Mouse (Mus musculus) gastrocnemius, adult 2 months (tissue): ENCODE results near the gene 4930432K21Rik. TPM values are rescaled to one million over a fixed set of nuclear protein-coding genes. Genes with fewer than 3 reads are reported as not detected.
A peak's percentile ranks its signal among the peaks of the same experiment; 100 is the strongest.

Experiments
- DNase-seq: peaks from one replicate; pipeline ENCODE4 v3.0.0; 2022
- H3K27ac ChIP-seq: fragments of 200-600 bp; 2 replicates; pipeline ENCODE4 v1.8.1; 2022; ENCODE audit warnings: mild to moderate bottlenecking
- H3K4me3 ChIP-seq: fragments of 200-600 bp; 2 replicates; pipeline ENCODE4 v1.8.1; 2022; ENCODE audit warnings: mild to moderate bottlenecking, moderate library complexity
- CTCF ChIP-seq: fragments of 200-600 bp; IDR thresholded peaks from 2 replicates; pipeline ENCODE4 v1.8.1; 2022; ENCODE audit warnings: antibody characterized with exemption, mild to moderate bottlenecking, moderate library complexity
- intact Hi-C: fragments of 180-260 bp; cut with DNase I; formaldehyde crosslinking; loops from one replicate; pipeline ENCODE4 v1.15.1; 2025
- long read RNA-seq, 2 experiments: library from polyadenylated mRNA; stranded (forward); transcript quantifications; one replicate each; pipeline ENCODE4 v2.0.0; 2021
- total RNA-seq, 2 experiments: library from RNA; stranded (reverse); gene quantifications; 2 replicates each; pipeline ENCODE4 v1.2.3; 2021

Gene 4930432K21Rik
- total RNA-seq = under 1 TPM; 0.28 to 0.50 TPM
- long read RNA-seq, experiment 1 = 0 reads
- long read RNA-seq, experiment 2 = 0 reads

DNA sequence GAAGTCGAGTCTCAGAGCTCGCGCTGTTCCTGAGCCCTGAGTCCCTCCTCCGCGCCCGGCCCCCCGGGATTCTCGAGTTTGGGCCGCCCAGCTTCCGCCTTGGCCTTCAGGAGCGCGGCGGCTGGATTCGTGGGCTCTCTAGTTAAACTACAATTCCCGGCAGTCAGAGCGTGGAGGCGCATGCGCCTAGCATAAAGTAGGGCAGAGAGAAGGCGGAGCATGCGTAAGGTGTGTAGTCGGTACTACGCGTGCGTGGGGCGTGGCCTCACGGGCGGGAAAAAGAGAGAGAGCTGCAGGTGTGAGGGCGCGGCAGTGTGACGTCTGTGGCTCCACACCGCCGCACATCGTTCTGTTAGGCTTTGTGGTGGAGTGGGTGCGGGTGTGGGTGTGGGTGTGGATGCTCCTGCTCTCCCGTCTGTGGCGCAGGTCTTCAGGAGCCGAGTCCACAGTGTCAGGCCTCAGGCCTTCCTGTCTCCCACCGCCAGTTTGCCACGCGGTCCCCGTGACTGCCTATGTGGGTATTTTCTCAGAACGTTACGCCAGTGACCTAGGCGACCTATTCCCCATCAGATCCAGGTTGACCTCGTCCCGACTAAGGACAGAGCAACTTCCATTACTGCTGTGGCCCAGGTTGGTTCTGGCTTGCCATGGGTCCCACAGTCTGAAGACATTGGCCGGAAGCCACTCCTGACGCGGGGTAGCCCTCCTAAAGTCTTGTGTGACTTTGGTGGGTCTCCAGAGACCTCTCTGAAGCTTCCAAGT lies at the start of gene 4930432K21Rik, which contains the start of gene Cc2d1a:
4930432K21Rik (plus strand) TSS at position 257 of the 762 bp plus-strand sequence.
Cc2d1a (minus strand) TSS at position 168 of the 762 bp plus-strand sequence.
- TF ChIP-seq CTCF = no peak
- DNase-seq = peak; percentile 95
- peak within 1 kb of the TSS; percentile 97 for H3K4me3 ChIP-seq
- intact Hi-C loops = no loop called here
- peak within 1 kb of the TSS; percentile 86 for H3K27ac ChIP-seq

DNA sequence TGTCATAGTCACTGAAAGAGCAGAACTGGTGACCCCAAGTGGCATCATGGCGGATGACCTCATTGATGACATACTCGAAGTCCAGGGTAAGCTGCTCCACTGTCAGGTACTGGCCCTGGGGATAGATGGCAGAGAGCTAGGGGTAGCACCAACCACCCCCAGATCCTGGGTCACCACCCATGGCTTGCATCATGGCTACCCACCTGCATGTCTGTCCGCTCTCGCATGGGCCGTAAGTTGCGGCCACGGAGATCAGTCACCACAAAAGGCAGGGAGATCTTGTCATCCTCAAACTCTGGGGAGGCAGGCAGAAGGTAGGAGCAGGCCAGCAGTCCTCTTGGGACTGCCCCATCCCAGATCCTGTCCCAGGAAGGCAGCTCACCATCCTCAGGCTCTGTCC lies 49.4 kb upstream of the 4930432K21Rik start:
- Histone ChIP-seq H3K27ac (no peak overlapping the region), H3K4me3 (no peak overlapping the region)
- no peak for DNase-seq
- TF ChIP-seq CTCF = no peak
- intact Hi-C loops = no loop called here

DNA sequence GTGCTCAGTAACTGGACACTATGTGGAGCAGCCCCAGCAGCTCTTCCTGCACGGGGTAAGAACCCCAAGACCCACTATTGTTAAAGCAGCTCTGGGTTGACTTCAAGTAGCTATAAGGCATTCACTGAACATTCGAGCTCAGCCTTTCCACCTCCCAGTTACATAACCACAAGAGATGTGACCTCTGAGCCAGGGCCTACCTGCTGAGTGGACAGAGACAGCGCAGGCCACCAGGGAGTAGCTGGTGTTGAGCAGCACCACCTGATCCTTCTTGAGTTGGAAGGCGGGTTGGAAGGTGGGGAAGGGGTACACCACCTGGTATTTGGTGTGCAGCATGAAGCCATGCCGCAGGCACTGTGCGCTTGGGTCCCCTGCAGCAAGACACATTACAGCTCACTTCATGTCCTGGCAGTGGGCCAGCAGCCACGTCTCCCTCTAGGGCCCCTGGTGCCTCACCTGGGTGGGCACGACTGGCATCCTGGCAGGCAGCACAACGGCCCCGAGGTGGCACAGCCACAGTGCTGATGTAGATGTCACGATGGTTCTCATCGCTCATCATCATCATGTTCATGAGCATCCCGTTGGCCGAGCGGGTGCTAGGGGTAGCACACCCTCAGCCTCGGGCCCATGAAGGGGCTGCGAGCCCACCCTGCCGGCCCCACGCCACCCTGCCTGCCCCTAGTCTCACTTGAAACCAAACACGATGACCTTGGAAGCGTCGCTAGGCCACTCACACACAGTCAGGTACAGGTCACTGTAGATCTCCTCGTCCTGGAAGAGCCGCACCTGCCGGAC lies 46.2 kb upstream of the 4930432K21Rik start:
- Histone ChIP-seq H3K4me3 (no peak overlapping the region), H3K27ac (no peak overlapping the region)
- no peak for DNase-seq
- TF ChIP-seq CTCF = no peak
- intact Hi-C loops = loop anchor here (5.0 kb wide), 1 partner anchor 34 kb away; the partner anchor contains the start of genes Gm10643 and Rfx1

DNA sequence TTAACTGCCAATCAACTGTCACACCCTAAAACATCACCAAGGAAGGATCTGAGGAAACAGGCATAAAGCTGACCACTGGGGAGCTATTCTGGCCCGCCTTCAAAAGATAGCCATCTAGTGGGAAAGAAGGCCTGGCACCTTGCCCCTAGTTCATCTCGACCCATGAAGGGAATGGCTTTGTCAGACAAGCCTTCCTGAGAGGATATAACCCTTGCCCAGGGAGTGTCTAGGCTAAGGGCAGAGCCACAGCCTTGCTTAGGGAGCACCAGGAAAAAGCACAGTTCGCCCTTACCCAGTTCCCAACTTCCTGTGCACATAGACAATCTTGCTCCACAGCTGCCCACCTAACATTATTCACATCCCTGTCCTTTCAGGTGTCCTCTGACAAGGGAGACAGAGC lies 44.2 kb upstream of the 4930432K21Rik start:
- Histone ChIP-seq H3K4me3 (peak overlapping the region; percentile 82), H3K27ac (peak overlapping the region; percentile 94; the same call in 1 of the 2 replicates)
- intact Hi-C loops = loop anchor here (5.0 kb wide), 1 partner anchor 36 kb away; the partner anchor contains the start of genes Gm10643 and Rfx1
- no peak for DNase-seq
- no peak for TF ChIP-seq CTCF

DNA sequence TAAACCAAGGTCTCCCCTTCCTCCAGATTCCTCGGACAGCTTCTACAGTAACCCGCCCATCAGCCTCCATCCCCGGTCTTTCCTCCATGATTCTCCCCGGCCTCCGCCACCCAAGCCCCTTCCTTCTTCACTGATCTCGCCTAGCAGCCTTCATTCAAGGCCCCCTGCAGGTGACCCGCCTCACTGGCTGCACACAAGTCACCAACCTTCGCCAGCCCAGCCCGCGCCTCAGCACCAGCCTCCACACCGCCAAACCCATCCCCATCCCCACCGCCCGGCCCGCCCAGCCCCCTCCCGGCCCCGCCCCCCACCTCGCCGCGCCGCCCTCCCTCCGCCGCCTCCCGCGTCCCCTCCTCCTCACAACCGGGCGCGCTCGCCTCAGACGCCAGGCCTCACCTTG lies 43.6 kb upstream of the 4930432K21Rik start:
- Histone ChIP-seq H3K4me3 (peak overlapping the region; percentile 82), H3K27ac (peak overlapping the region; percentile 94)
- TF ChIP-seq CTCF = peak; percentile 37
- intact Hi-C loops = loop anchor here (5.0 kb wide), 1 partner anchor 37 kb away; the partner anchor contains the start of genes Gm10643 and Rfx1
- no peak for DNase-seq

DNA sequence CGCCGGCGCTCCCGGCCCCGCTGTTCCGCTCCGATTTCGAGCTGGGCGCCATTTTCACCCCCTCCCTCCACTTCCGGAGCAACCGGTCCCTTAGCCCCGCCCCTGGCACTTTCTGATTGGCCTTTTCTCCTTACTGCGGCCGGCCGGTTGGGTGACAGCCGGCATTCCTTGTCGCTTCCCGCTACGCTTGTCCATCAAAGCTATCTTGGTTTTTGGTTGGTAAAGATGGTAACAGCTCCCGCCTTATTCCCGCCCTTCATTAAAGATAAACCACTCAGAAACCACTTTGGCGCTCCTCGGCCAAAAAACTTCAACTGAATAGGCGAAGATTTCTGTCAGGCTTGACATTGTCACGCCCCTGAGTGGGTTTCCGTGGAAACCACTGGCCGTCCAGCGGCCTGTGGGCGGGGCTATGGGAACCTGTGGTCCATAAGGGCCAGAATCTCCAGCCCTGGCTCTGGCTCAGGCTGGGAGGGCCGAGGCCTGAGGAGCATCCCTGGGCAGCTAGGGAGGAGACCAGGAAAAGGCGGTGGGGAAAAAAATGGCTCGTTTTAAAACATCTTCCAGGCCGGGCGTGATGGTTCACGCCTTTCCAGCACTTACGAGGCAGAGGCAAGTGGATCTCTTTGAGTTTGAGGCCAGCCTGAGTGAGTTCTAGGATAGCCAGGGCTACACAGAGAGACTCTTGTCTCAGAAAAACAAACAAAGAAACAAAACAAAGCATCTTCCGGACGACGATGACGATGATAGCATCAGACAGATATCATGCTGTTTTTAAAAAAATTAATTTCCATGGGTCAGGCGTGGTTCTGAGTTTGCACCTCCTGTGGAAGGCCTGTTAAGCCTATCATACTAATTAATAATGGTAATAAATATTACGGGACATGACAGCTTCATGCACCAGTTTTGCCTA lies 42.9 kb upstream of the 4930432K21Rik start, which contains the start of gene Dcaf15:
Dcaf15 (minus strand) TSS at position 72 of the 913 bp plus-strand sequence.
- TF ChIP-seq CTCF = no peak
- DNase-seq = peak; percentile 98
- intact Hi-C loops = loop anchor here (5.0 kb wide), 1 partner anchor 38 kb away; the partner anchor contains the start of genes Gm10643 and Rfx1
- Histone ChIP-seq H3K4me3 (peak within 1 kb of the TSS; percentile 82), H3K27ac (peak within 1 kb of the TSS; percentile 94)

DNA sequence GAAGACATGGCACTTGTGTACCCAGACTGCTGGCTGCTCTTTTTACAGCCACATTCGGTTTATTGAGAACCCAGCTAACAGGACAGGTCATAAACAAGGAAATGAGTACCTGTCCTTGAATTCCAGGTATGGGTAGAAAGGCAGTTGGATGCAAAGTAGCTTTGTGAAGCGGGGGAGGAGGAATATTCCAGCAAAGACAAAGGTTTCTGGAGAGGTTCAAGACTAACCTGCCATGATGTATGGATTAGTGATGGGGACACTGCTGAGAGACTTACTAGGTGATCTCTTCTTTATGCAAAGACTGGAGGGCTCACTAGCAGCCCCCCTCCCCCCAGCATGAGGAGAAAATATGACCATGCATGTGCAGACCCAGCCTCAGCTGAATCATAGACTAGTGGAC lies 42.1 kb upstream of the 4930432K21Rik start:
- TF ChIP-seq CTCF = no peak
- no peak for DNase-seq
- H3K4me3 ChIP-seq = no peak overlapping the region
- intact Hi-C loops = no loop called here
- no peak overlapping the region for H3K27ac ChIP-seq

DNA sequence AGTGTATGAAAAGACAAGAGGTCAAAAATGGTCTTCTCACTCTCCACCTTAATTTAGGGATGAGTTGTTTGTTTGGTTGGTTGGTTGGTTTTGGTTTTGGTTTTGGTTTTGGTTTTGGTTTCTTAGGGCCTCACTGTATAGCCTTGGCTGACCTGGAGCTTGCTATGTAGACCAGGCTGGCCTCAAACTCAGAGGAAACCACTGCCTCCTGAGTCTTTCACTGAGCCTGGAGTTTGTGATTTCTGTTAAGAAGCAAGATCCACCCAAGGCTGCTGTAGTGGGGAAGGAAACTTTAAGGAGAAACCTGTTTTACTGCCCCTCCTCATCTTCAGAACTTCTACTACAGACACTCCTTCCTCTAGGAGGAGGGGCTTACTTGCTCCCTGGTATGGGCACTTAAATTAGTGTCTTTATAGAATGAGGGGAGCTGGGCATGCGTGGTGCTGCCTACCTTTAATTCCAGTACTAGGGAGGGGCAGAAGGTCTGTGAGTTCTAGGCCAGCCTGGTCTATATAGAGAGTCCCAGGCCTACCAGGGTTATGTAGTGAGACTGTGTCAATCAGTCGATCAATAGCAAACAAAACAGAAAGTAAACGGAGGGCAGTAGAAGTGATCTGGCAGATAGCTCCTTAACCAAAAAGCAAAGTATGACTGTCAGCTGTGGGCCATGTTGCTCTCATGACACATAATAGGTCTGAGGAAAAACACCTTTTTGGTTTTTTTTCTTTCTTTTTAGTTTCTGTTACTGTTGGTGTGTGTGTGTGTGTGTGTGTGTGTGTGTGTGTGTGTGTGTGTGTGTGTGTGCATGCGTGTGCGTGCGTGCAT lies 41.4 kb upstream of the 4930432K21Rik start:
- TF ChIP-seq CTCF = no peak
- intact Hi-C loops = no loop called here

DNA sequence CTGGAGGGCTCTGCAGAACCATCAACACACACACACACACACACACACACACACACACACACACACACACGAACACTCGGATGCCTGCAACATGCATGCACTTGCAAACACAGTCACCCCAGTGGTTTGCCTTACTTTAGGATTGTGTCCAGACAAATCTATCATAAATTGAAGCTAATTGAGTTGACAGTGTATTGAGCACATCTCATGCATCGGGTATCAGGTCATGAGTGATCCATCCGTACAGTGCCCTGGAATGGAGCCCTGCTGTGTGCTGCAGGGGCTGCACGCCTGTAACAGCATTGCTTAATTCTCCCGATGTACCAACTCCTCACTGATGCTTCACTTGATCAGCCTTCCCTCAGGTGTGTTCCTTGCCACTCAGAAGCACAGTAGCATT lies 32.2 kb upstream of the 4930432K21Rik start:
- Histone ChIP-seq H3K4me3 (no peak overlapping the region), H3K27ac (no peak overlapping the region)
- intact Hi-C loops = no loop called here
- no peak for TF ChIP-seq CTCF
- DNase-seq = no peak

More for the DNA sequence above, 41.4 kb upstream of the 4930432K21Rik start:
- H3K27ac ChIP-seq = no peak overlapping the region
- H3K4me3 ChIP-seq = no peak overlapping the region
- no peak for DNase-seq

DNA sequence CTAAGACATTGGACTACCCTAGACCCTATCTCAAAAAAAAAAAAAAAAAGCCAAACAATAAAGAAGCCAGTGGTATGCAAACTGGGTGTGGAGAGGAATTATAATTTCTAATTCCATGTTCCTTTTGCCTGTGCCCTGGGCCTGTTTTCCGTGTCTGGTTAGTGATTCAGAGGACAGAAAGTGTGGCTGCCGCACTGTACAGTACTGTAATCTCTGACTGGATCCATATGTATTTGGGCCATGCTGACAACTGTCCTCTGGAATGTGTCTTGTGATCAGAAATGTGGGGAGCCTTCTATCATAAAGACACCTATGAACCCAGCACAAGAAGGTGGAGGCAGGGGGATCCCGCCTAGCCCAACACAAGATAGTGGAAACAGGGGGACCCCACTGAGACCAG lies 25.7 kb upstream of the 4930432K21Rik start:
- no peak for TF ChIP-seq CTCF
- H3K27ac ChIP-seq = no peak overlapping the region
- no peak for DNase-seq
- H3K4me3 ChIP-seq = no peak overlapping the region
- intact Hi-C loops = no loop called here

DNA sequence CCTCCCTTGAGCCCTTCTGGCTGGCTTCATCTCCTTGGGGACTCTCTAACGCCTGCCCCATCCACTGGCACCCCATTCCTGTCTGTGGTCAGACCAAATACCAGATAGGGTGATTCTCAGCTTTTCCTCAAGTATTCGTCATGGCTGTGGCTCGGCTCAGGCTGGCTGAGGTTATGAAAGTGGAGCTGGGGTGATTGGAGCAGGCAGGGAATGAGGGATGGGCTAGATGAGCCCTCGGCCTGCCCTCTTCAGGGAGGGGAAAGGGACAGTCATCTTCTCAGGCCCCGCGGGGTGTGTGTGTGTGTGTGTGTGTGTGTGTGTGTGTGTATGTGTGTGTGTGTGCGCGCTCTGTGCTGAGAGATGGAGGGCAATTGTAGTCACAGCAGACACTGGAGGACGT lies 22.2 kb upstream of the 4930432K21Rik start, which contains the start of gene Podnl1:
Podnl1 (plus strand) TSS at position 334 of the 400 bp plus-strand sequence.
- H3K4me3 ChIP-seq = no peak within 1 kb of the TSS
- no peak for DNase-seq
- intact Hi-C loops = no loop called here

More for the DNA sequence above, 22.2 kb upstream of the 4930432K21Rik start, which contains the start of gene Podnl1:
- TF ChIP-seq CTCF = no peak
- H3K27ac ChIP-seq = no peak within 1 kb of the TSS
